Mouse (Mus musculus) MEL (cell line): ENCODE data around the gene Htt. TPM values are rescaled to one million over a fixed set of nuclear protein-coding genes. Genes with fewer than 3 reads are reported as not detected.
A peak's percentile ranks its signal among the peaks of the same experiment; 100 is the strongest.
"Not testable (repeated sequence)": the region's sequence is repeated elsewhere in the genome, so short reads cannot be mapped to it uniquely, and the experiment has no call there.

Experiments used
- DNase-seq: peaks from one replicate; pipeline ENCODE4 v3.0.0; 2011; ENCODE audit warnings: low read depth, low spot score
- H3K27ac ChIP-seq: 2 replicates; pipeline ENCODE4 v1.5.1; 2012; ENCODE audit warnings: low read depth, mild to moderate bottlenecking, control low read depth, low read length, moderate library complexity; ENCODE audit not compliant: control insufficient read depth
- H3K27me3 ChIP-seq, 2 experiments: fragments of 150-350 bp in 1 of 2; sonication (generic) in 1 of 2; 2 replicates each; pipeline ENCODE4 v1.6.1; 2012; ENCODE audit warnings: low read length in 2 of 2, mild to moderate bottlenecking in 2 of 2, improper control_type of control experiment in 1 of 2, moderate library complexity in 1 of 2; ENCODE audit not compliant: insufficient read depth in 2 of 2, control insufficient read depth in 1 of 2
- H3K36me3 ChIP-seq, 2 experiments: 2 replicates each; pipeline ENCODE4 v1.6.1; 2012 to 2014; ENCODE audit warnings: low read length in 2 of 2, improper control_type of control experiment in 1 of 2, inconsistent platforms in 1 of 2, mild to moderate bottlenecking in 1 of 2; ENCODE audit not compliant: insufficient read depth in 2 of 2, control insufficient read depth in 1 of 2
- H3K4me1 ChIP-seq, 2 experiments: fragments of 150-350 bp in 1 of 2; sonication (generic) in 1 of 2; 2 replicates each; pipeline ENCODE4 v1.6.1; 2012; ENCODE audit warnings: low read length in 2 of 2, improper control_type of control experiment in 1 of 2, mild to moderate bottlenecking in 1 of 2; ENCODE audit not compliant: insufficient read depth in 2 of 2, control insufficient read depth in 1 of 2
- H3K4me3 ChIP-seq, 2 experiments: fragments of 150-350 bp in 1 of 2; sonication (generic) in 1 of 2; 2 replicates each; pipeline ENCODE4 v1.5.1; 2012; ENCODE audit warnings: low read depth in 2 of 2, low read length in 2 of 2, mild to moderate bottlenecking in 2 of 2, moderate library complexity in 2 of 2, control low read depth in 1 of 2, improper control_type of control experiment in 1 of 2; ENCODE audit not compliant: control insufficient read depth in 1 of 2, insufficient read depth in 1 of 2
- H3K79me2 ChIP-seq: 2 replicates; pipeline ENCODE4 v1.6.1; 2012; ENCODE audit warnings: mild to moderate bottlenecking, low read length, moderate library complexity; ENCODE audit not compliant: control insufficient read depth, poor library complexity, insufficient read depth
- H3K9ac ChIP-seq: 2 replicates; pipeline ENCODE4 v1.6.1; 2012; ENCODE audit warnings: low read depth, mild to moderate bottlenecking, control low read depth, low read length, moderate library complexity; ENCODE audit not compliant: control insufficient read depth, poor library complexity, severe bottlenecking
- H3K9me3 ChIP-seq: fragments of 150-350 bp; sonication (generic); replicated peaks from 2 replicates; pipeline ENCODE4 v1.6.1; 2012; ENCODE audit warnings: mild to moderate bottlenecking, low read length, improper control_type of control experiment, moderate library complexity; ENCODE audit not compliant: insufficient read depth
- CTCF ChIP-seq, 3 experiments: IDR thresholded peaks in 2 of 3; conservative IDR thresholded peaks in 1 of 3; 2 replicates each; pipeline ENCODE4 v1.5.1; 2011 to 2012; ENCODE audit warnings: low read length in 3 of 3, low read depth in 2 of 3, mild to moderate bottlenecking in 2 of 3, improper control_type of control experiment in 1 of 3, inconsistent platforms in 1 of 3, mixed read lengths in 1 of 3, moderate library complexity in 1 of 3; ENCODE audit not compliant: control insufficient read depth in 1 of 3, insufficient read depth in 1 of 3, poor library complexity in 1 of 3, severe bottlenecking in 1 of 3
- EP300 ChIP-seq, 2 experiments: IDR thresholded peaks; 2 replicates each; pipeline ENCODE4 v1.6.1; 2011; ENCODE audit warnings: improper control_type of control experiment in 2 of 2, low read length in 2 of 2, low read depth in 1 of 2, mild to moderate bottlenecking in 1 of 2
- ETS1 ChIP-seq: IDR thresholded peaks from 2 replicates; pipeline ENCODE4 v1.6.1; 2012; ENCODE audit warnings: low read depth, mild to moderate bottlenecking, inconsistent platforms, low read length, improper control_type of control experiment, moderate library complexity
- GATA1 ChIP-seq: IDR thresholded peaks from 2 replicates; pipeline ENCODE4 v1.6.1; 2011; ENCODE audit warnings: low read depth, low read length, improper control_type of control experiment
- MXI1 ChIP-seq: IDR thresholded peaks from 2 replicates; pipeline ENCODE4 v1.6.1; 2011; ENCODE audit warnings: mild to moderate bottlenecking, low read depth, low read length, improper control_type of control experiment
- MYC ChIP-seq: IDR thresholded peaks from 2 replicates; pipeline ENCODE4 v1.6.1; 2011; ENCODE audit warnings: low read depth, mild to moderate bottlenecking, low read length, improper control_type of control experiment, moderate library complexity
- RAD21 ChIP-seq: IDR thresholded peaks from 2 replicates; pipeline ENCODE4 v1.6.1; 2011; ENCODE audit warnings: mild to moderate bottlenecking, low read depth, low read length, improper control_type of control experiment
- RCOR1 ChIP-seq: IDR thresholded peaks from 2 replicates; pipeline ENCODE4 v1.6.1; 2012; ENCODE audit warnings: low read depth, mild to moderate bottlenecking, inconsistent platforms, low read length, improper control_type of control experiment
- TAL1 ChIP-seq: IDR thresholded peaks from 2 replicates; pipeline ENCODE4 v1.6.1; 2012; ENCODE audit warnings: mild to moderate bottlenecking, inconsistent platforms, low read length, moderate library complexity, mixed read lengths
- TCF12 ChIP-seq: IDR thresholded peaks from 2 replicates; pipeline ENCODE4 v1.6.1; 2014; ENCODE audit warnings: low read depth, mild to moderate bottlenecking, inconsistent platforms, low read length, improper control_type of control experiment, moderate library complexity
- USF1 ChIP-seq: IDR thresholded peaks from 2 replicates; pipeline ENCODE4 v1.6.1; 2014; ENCODE audit warnings: low read depth, mild to moderate bottlenecking, inconsistent platforms, low read length, improper control_type of control experiment, moderate library complexity
- polyA plus RNA-seq, 2 experiments: library from polyadenylated mRNA; stranded (reverse) in 1 of 2; unstranded in 1 of 2; fragments of >175 nt in 1 of 2; fragments of >200 nt in 1 of 2; gene quantifications; 2 replicates each; pipeline versions ENCODE4 v1.2.1 to v1.2.4; 2012; ENCODE audit warnings: low replicate concordance in 2 of 2, low read depth in 1 of 2; ENCODE audit not compliant: insufficient read length in 2 of 2, insufficient read depth in 1 of 2, missing spikeins in 1 of 2
- total RNA-seq: library from RNA; depleted of rRNA; stranded (reverse); fragments of 300-350 nt; gene quantifications from 2 replicates; pipeline ENCODE4 v1.2.3, GENCODE M21; 2012

Gene Htt
- total and polyA plus RNA-seq, 3 experiments = 27.0 to 33.0 TPM; not detected in 1

GRCm38 (mm10) chr5:34854079-34854478, 92.5 kb downstream of the Htt start:
- Histone ChIP-seq H3K9me3 (no peaks in the 10 kb centered on the region), H3K36me3 (peaks cover 0 to 19% of the 10 kb centered on the region in 2 experiments; a peak in 2 of 4 replicates), H3K4me3 (no peak overlapping the region), H3K27ac (no peak overlapping the region), H3K79me2 (no peaks in the 10 kb centered on the region), H3K9ac (no peak overlapping the region), H3K4me1 (no peaks in the 10 kb centered on the region), H3K27me3 (no peaks in the 10 kb centered on the region)
- DNase-seq = no peak
- TF ChIP-seq RAD21 = no peak

- Histone ChIP-seq H3K9me3 (no peaks in the 10 kb centered on the region), H3K27me3 (no peaks in the 10 kb centered on the region), H3K79me2 (no peaks in the 10 kb centered on the region), H3K36me3 (peaks cover 0 to 40% of the 10 kb centered on the region in 2 experiments; a peak in 2 of 4 replicates), H3K27ac (no peak overlapping the region), H3K4me1 (no peaks in the 10 kb centered on the region), H3K4me3 (no peak overlapping the region), H3K9ac (no peak overlapping the region)
- DNase-seq = no peak
- TF ChIP-seq MYC (no peak), CTCF (IDR thresholded peaks at IDR 0.05 in 2 of 3, conservative IDR thresholded peaks at IDR 0.05 in 1 of 3; ENCODE audit: control insufficient read depth in 1 of 3, insufficient read depth in 1 of 3, low read depth in 2 of 3, low read length in 3 of 3, poor library complexity in 1 of 3, severe bottlenecking in 1 of 3) (no peak)
These were observed 103.8 kb downstream of the Htt start for GRCm38 (mm10) chr5:34865367-34865766.

- H3K36me3 ChIP-seq = peaks cover 17 to 47% of the 10 kb centered on the region in 2 experiments
- 0 out of 2 replicates have a peak overlapping the region, but pooled peaks have one; percentile 11 for H3K27ac ChIP-seq
- H3K4me1 ChIP-seq = peaks cover 13 to 15% of the 10 kb centered on the region in 2 experiments
- DNase-seq, H3K9me3 ChIP-seq, H3K79me2 ChIP-seq, H3K4me3 ChIP-seq, H3K27me3 ChIP-seq, H3K9ac ChIP-seq: not testable (repeated sequence)
- TF ChIP-seq MXI1 (peak; percentile 26; the same call in 1 of the 2 replicates), GATA1 (0 out of 2 replicates have a peak, but pooled peaks have one; percentile 22), EP300 (IDR thresholded peaks at IDR 0.05; ENCODE audit: low read depth in 1 of 2, low read length in 2 of 2) (peak in 1 of 2 experiments; percentile 26; a peak in 1 of 4 replicates)
These were observed 118.8 kb downstream of the Htt start for GRCm38 (mm10) chr5:34880307-34880706.

GRCm38 (mm10) chr5:34881023-34881422, 119.5 kb downstream of the Htt start:
- Histone ChIP-seq H3K79me2 (no peaks in the 10 kb centered on the region), H3K27ac (peak overlapping the region; percentile 57), H3K36me3 (peaks cover 17 to 47% of the 10 kb centered on the region in 2 experiments), H3K9ac (no peak overlapping the region), H3K27me3 (no peaks in the 10 kb centered on the region), H3K4me1 (peaks cover 13 to 15% of the 10 kb centered on the region in 2 experiments), H3K4me3 (no peak overlapping the region), H3K9me3 (no peaks in the 10 kb centered on the region)
- TF ChIP-seq EP300 (IDR thresholded peaks at IDR 0.05; ENCODE audit: low read depth in 1 of 2, low read length in 2 of 2) (peak; percentile 64 to 78; a peak in 3 of 4 replicates), ETS1 (peak; percentile 94), TAL1 (peak; percentile 29; the same call in 1 of the 2 replicates), TCF12 (peak; percentile 84), USF1 (no peak), RCOR1 (no peak), GATA1 (peak; percentile 86)
- DNase-seq = peak; percentile 70
